Mouse (Mus musculus) T-helper 17 cell (primary cell): ENCODE results near the gene Tnks1bp1.

Source experiments
- in situ Hi-C, 2 experiments: fragments of 300-600 bp; cut with MboI, MseI; formaldehyde crosslinking; loops; 1 replicate in 1 of 2; 2 replicates in 1 of 2; pipeline ENCODE4 v1.15.1; 2025; ENCODE audit warnings: high pct_unique_total_duplicates in 2 of 2

Gene Tnks1bp1

GRCm38 (mm10) chr2:85037047-85038026 is 10.5 kb upstream of the Tnks1bp1 start, which contains the start of the genes Ssrp1 and P2rx3:
Gene Ssrp1 (plus strand): TSS chr2:85037234.
Gene P2rx3 (minus strand): TSS chr2:85037462.
- in situ Hi-C loops, result loop anchor here (5.0 to 25.0 kb wide), 3 partner anchors 300 to 1383 kb away; partner anchors contain the start of gene Tfpi (in 1 of the 2)

GRCm38 (mm10) chr2:85038336-85038735 is 9.5 kb upstream of the Tnks1bp1 start:
- in situ Hi-C loops, result loop anchor here (5.0 to 25.0 kb wide), 3 partner anchors 301 to 1384 kb away; partner anchors contain the start of gene Tfpi (in 1 of the 2)

- in situ Hi-C loops, result loop anchor here in 1 of 2 experiments (5.0 to 25.0 kb wide), 4 partner anchors 96 to 1349 kb away; partner anchors contain the start of genes Gm28635, Med19, Selenoh and Tfpi
Measured at GRCm38 (mm10) chr2:85043623-85044022, 4.2 kb upstream of the Tnks1bp1 start.

- in situ Hi-C loops, result loop anchor here in 1 of 2 experiments (10.0 to 25.0 kb wide), 3 partner anchors 371 to 1351 kb away; partner anchors contain the start of genes Gm28635, Med19, Selenoh and Tfpi
Measured at GRCm38 (mm10) chr2:85046222-85046621, 1.6 kb upstream of the Tnks1bp1 start.

GRCm38 (mm10) chr2:85047081-85047480 is 741 bp upstream of the Tnks1bp1 start:
- in situ Hi-C loops, result loop anchor here in 1 of 2 experiments (10.0 to 25.0 kb wide), 3 partner anchors 372 to 1352 kb away; partner anchors contain the start of genes Gm28635, Med19, Selenoh and Tfpi

- in situ Hi-C loops, result loop anchor here in 1 of 2 experiments (10.0 to 25.0 kb wide), 3 partner anchors 373 to 1353 kb away; partner anchors contain the start of genes Gm28635, Med19, Selenoh and Tfpi
Measured at GRCm38 (mm10) chr2:85048168-85048751, 438 bp downstream of the Tnks1bp1 start.

- in situ Hi-C loops, result loop anchor here in 1 of 2 experiments (10.0 to 25.0 kb wide), 3 partner anchors 374 to 1354 kb away; partner anchors contain the start of genes Gm28635, Med19, Selenoh and Tfpi
Measured at GRCm38 (mm10) chr2:85049277-85049676, 1.5 kb downstream of the Tnks1bp1 start.

GRCm38 (mm10) chr2:85050001-85050634 is 2.3 kb downstream of the Tnks1bp1 start:
- in situ Hi-C loops, result loop anchor here in 1 of 2 experiments (10.0 kb wide), 1 partner anchor 1405 kb away; the partner anchor contains the start of gene Zc3h15

GRCm38 (mm10) chr2:85050746-85051145 is 2.9 kb downstream of the Tnks1bp1 start:
- in situ Hi-C loops, result loop anchor here in 1 of 2 experiments (10.0 kb wide), 1 partner anchor 1406 kb away; the partner anchor contains the start of gene Zc3h15

- in situ Hi-C loops, result loop anchor here in 1 of 2 experiments (10.0 kb wide), 1 partner anchor 1409 kb away; the partner anchor contains the start of gene Zc3h15
Measured at GRCm38 (mm10) chr2:85053192-85053816, 5.5 kb downstream of the Tnks1bp1 start.

GRCm38 (mm10) chr2:85056711-85057110 is 8.9 kb downstream of the Tnks1bp1 start:
- in situ Hi-C loops, result loop anchor here (5.0 to 10.0 kb wide), 2 partner anchors 51 to 1412 kb away; partner anchors contain the start of gene Zc3h15 (in 1 of the 2)

- in situ Hi-C loops, result loop anchor here (5.0 to 10.0 kb wide), 2 partner anchors 48 to 1415 kb away; partner anchors contain the start of gene Zc3h15 (in 1 of the 2)
Measured at GRCm38 (mm10) chr2:85059677-85060076, 11.9 kb downstream of the Tnks1bp1 start.

GRCm38 (mm10) chr2:85060591-85061060 is 12.8 kb downstream of the Tnks1bp1 start:
- in situ Hi-C loops, result no loop called here

- in situ Hi-C loops, result no loop called here
Measured at GRCm38 (mm10) chr2:85061107-85061541, 13.3 kb downstream of the Tnks1bp1 start.

- in situ Hi-C loops, result no loop called here
Measured at GRCm38 (mm10) chr2:85065141-85065875, 17.5 kb downstream of the Tnks1bp1 start.

- in situ Hi-C loops, result no loop called here
Measured at GRCm38 (mm10) chr2:85066937-85067336, 19.1 kb downstream of the Tnks1bp1 start.

GRCm38 (mm10) chr2:85067903-85068625 is 20.2 kb downstream of the Tnks1bp1 start:
- in situ Hi-C loops, result no loop called here

GRCm38 (mm10) chr2:85068626-85069025 is 20.8 kb downstream of the Tnks1bp1 start:
- in situ Hi-C loops, result no loop called here
